Mouse (Mus musculus) thymus, adult 18-20 months (tissue): ENCODE measurements at regions not wholly inside any gene's neighbourhood (a gene's known extent, or its start where the extent isn't known, plus 50 kb on each side); places are given as distances from the start of the nearest gene placed in this dataset.

Experiments
- DNase-seq, 2 experiments: peaks; one replicate each; pipeline ENCODE4 v3.0.0; 2022; ENCODE audit warnings: mixed read lengths in 2 of 2

GRCm38 (mm10) chr16:5537286-5538204 lies 281.8 kb upstream of the Eef2kmt start:
- no peak for DNase-seq

GRCm38 (mm10) chr16:5536515-5536972 lies 280.8 kb upstream of the Eef2kmt start:
- DNase-seq = no peak

GRCm38 (mm10) chr16:5535414-5535813 lies 279.6 kb upstream of the Eef2kmt start:
- no peak for DNase-seq

- no peak for DNase-seq
Observed at GRCm38 (mm10) chr16:5534862-5535261, 279.1 kb upstream of the Eef2kmt start.

GRCm38 (mm10) chr16:5534385-5534784 lies 278.6 kb upstream of the Eef2kmt start:
- no peak for DNase-seq

- no peak for DNase-seq
Observed at GRCm38 (mm10) chr16:5532281-5532680, 276.5 kb upstream of the Eef2kmt start.

GRCm38 (mm10) chr16:5529823-5530222 lies 274.0 kb upstream of the Eef2kmt start:
- no peak for DNase-seq

GRCm38 (mm10) chr16:5527936-5528335 lies 272.2 kb upstream of the Eef2kmt start:
- DNase-seq = no peak

- no peak for DNase-seq
Observed at GRCm38 (mm10) chr16:5524375-5524774, 268.6 kb upstream of the Eef2kmt start.

GRCm38 (mm10) chr16:5523402-5524021 lies 267.7 kb upstream of the Eef2kmt start:
- DNase-seq = no peak

- no peak for DNase-seq
Observed at GRCm38 (mm10) chr16:5517746-5518145, 262.0 kb upstream of the Eef2kmt start.

- no peak for DNase-seq
Observed at GRCm38 (mm10) chr16:5515867-5516266, 260.1 kb upstream of the Eef2kmt start.

GRCm38 (mm10) chr16:5507261-5507660 lies 251.5 kb upstream of the Eef2kmt start:
- no peak for DNase-seq

- DNase-seq = no peak
Observed at GRCm38 (mm10) chr16:5501961-5502360, 246.2 kb upstream of the Eef2kmt start.

GRCm38 (mm10) chr16:5496051-5496685 lies 240.4 kb upstream of the Eef2kmt start:
- DNase-seq = no peak

- DNase-seq = no peak
Observed at GRCm38 (mm10) chr16:5493352-5493751, 237.6 kb upstream of the Eef2kmt start.

- DNase-seq = no peak
Observed at GRCm38 (mm10) chr16:5487259-5487658, 231.5 kb upstream of the Eef2kmt start.

- no peak for DNase-seq
Observed at GRCm38 (mm10) chr16:5483337-5483736, 227.6 kb upstream of the Eef2kmt start.

- DNase-seq = no peak
Observed at GRCm38 (mm10) chr16:5480148-5480547, 224.4 kb upstream of the Eef2kmt start.

GRCm38 (mm10) chr16:5478970-5479369 lies 223.2 kb upstream of the Eef2kmt start:
- no peak for DNase-seq

- DNase-seq = no peak
Observed at GRCm38 (mm10) chr16:5471321-5471720, 215.5 kb upstream of the Eef2kmt start.

GRCm38 (mm10) chr16:5467587-5467986 lies 211.8 kb upstream of the Eef2kmt start:
- DNase-seq = no peak

- no peak for DNase-seq
Observed at GRCm38 (mm10) chr16:5466760-5467159, 211.0 kb upstream of the Eef2kmt start.
